Mouse (Mus musculus) urinary bladder, adult 2 months (tissue): ENCODE data around the gene Ddias. TPM values are rescaled to one million over a fixed set of nuclear protein-coding genes. Genes with fewer than 3 reads are reported as not detected.
"Not testable (repeated sequence)": the region's sequence is repeated elsewhere in the genome, so short reads cannot be mapped to it uniquely, and the experiment has no call there.

Experiments
- DNase-seq: peaks from one replicate; pipeline ENCODE4 v3.0.0; 2022; ENCODE audit warnings: low spot score
- polyA plus RNA-seq: library from polyadenylated mRNA; depleted of rRNA; stranded (reverse); fragments of >200 nt; gene quantifications from 2 replicates; pipeline ENCODE4 v1.2.3, GENCODE M21; 2012; rRNA removed

Ddias gene
- 0.66 and 0.77 TPM in 2 replicates for polyA plus RNA-seq

DNA sequence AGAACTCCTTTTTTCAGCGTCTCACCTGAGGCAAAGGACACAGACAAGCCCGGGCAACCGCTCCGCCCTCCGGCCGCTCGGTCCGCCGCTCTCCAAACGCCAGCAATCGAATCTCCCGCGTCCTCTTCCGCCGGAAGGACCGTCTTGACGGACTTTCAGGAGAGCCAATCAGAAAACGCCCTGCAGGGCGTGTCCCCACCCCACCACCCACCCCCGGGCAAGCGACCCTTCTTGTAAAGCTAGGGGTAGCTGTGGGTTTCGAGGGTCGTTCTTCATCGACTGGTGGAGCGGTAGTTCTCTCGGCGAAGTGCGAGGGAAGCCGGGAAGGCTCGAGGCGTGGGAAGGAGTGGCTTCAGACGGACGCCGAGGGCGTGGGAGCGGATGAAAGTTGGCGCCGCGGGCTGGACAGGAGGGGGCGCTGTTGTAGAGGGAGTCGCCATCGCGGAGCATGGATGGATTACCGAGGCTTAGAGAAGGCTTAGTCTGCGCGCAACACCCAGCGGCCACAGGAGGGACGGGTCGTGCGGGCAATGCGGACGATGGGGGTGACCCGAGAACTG, at the start of gene Ddias, which contains the start of gene Prcp:
Gene Ddias (minus strand): TSS at position 132 of the 560 bp plus-strand sequence.
Gene Prcp (plus strand): TSS at position 355 of the 560 bp plus-strand sequence.
- peak; percentile 96 for DNase-seq

GRCm38 (mm10) chr7:92920857-92921172, 46.8 kb upstream of the Ddias start:
- no peak for DNase-seq

DNA sequence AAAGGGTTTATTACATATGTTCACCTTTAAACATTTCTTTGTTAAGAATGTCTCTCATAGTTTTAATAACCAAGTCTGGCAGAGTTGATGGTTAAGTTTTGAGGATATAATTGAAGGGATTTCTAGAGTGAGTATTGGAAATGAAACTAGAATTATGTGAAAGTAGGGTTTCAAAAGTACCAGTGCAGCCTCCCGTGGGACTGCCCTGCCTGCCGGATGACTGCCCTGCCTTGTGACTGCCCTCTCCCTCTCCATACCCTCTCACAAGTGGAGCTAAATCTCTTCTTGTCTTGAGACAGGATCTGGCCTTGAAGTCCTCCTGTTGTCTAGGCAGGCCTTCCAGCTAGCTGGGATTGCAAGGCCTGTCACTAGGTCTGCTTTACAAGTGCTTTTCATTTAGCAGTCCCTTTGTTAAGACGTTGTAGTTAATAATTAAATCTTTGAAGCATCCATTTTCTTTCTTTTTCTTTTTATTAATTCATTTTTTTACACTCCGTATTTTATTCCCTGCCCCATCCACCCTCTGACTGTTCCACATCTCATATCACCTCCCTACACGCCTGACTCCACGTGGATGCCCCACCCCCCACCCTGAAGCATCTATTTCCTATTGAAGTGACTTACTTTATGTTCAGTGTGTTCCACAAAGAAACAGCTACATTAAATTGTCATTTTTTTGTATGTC, 46.3 kb upstream of the Ddias start:
- DNase-seq = no peak

DNA sequence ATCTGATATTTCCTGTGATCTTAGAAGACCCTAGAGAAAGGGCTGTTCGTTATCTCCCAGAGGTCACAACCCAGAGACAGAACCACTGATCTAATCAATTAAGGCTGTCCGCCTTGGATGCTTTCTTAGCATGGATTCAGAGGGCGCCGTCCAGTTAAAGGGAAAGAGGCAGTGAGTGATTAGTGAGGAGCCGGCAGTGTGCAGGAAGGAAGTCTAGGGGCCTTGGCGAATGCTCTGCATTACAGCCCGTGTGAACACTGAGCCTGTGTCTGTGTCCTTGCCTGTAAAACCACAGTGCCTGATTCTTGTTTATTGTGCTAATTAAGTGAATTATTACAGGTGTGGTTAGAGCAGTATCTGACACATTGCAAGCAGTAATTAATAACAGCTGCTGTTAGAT, 30.2 kb upstream of the Ddias start:
- DNase-seq = not testable (repeated sequence)

DNA sequence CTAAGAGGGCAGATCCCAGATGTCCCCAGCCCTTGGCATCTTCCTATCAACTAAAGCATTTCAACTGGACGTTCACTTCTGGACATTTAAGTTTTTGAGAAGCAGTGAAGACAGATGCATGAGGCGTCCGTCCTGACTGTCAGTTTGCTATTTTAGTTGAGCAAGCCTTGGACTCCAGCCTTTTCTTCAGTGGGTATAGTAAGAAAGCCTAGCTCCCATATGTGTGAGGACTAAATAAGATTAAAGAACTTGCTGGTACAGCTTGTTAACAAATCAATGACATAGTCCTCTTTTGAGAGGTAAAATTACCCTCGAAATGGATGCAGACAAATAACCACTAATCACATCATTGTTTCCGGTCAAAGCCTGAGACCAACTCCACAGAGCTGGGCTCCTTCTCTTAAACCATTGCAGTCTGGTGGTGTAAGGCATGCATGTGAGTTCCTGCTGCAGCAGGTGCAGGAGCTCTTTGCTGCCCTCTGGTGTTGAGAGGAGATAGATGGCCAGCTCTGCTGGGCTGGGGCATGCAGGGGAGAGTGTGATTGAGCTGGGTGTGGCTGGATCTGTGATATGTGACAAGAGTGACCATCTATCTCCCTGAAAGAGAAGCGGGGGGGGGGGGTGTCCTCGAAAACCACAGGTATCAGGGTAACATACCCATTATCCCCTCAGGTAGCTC, 29.5 kb upstream of the Ddias start:
- peak; percentile 29 for DNase-seq

DNA sequence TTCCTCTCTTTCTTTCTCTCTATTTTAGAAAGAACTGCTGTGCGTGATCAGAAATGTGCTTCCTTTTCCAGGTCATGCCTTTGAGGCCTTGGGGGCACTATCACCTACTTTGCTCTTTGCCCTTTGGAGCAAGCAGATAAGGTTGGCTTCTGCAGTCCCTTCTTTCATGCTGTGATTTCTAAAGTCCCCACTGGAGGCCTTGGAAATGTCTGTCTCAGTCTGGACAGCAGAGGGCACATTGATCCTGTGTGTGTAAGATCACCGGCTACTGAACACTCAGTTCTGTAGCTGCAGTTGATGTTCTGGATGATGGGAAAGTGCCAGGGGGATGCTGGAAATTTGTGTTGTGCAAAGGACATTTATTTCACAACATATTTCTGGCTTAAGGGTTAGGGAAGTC, 23.0 kb upstream of the Ddias start:
- DNase-seq = no peak

DNA sequence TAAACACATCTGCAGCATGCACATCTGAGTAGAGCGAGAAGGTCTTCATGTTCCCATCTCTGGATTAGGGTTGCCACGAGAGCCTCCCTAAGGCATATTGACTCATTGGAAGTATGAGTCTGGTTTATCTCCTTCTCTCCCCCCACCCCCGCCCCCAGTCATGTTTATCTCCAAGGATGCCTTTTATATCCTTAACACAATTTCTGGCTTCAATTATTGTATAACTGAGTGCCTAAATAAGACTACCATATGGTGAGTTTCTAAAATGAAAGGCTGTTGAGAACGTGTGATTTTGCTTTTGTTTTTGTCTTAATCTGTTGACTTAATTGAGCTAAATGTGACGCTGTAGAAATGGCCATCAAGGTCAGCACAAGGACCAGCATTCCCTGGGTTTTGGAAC, 22.0 kb upstream of the Ddias start:
- no peak for DNase-seq

- no peak for DNase-seq
Observed at GRCm38 (mm10) chr7:92893478-92893877, 19.4 kb upstream of the Ddias start.

DNA sequence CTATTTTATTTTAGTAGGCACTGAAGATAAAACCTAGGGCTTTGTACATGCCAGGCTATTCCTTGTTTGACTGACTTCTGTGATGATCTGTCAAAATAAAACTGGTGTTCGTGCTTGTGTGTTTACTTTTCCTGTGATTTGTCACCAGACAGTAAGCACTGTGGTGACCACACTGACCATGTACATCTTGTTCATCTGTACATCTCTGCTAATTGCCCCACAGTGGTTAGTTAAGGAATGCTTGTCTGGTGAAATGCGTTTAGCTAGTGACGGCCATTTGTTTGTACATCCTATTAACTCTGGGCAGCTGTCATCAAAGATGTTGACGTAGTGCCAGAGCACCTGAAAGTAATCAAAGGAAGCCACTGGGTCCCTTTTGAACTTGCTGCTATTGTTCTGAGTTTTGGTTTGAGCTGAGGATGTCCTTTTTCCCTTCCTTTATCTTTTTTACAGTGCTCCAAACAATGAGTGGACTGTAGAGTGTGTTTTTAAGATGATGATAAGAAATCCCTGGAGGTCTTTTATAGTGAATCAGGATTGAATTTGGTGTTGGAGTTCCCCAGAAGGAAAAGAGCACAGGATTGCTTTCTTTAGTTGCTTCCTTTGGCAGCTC, 16.7 kb upstream of the Ddias start:
- no peak for DNase-seq

DNA sequence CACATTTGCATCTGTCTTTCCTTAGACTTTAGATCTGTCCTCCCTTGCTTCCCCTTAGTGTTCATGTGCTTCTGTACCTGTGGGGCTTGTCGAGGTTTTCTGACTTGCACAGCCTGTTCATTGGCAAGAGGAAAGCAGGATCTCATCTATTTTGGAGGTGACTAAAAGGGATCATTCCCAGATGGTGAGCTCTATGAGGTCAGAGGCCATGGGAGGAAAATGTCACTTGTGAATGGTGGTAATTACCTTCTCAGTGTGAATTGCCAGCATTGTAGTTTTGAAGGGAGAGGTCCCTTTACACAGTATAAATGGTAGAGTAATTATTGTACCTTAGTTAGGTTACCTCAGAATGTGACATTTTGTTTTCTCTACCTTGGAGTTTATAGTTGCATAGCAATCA, 16.2 kb upstream of the Ddias start:
- DNase-seq = no peak

DNA sequence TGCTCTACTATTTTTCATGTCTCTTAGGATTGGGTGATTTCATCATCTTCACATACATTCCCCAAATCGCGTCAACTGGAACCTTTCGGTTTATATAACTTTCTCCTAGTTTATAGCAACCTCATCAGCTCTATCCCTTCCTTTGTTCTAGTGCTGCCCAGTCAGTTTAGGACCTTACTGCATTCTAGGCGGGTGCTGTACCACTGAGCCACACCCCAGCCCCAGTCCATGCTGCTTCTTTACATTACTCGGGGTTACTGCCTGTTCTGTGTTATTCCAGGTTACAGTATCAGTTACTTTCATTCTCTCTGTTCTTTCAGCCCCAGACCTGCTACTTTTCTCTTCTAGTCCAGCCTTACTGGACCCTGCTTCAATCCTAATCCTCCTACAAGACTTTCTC, 13.2 kb upstream of the Ddias start:
- no peak for DNase-seq

GRCm38 (mm10) chr7:92886801-92887200, 12.8 kb upstream of the Ddias start:
- no peak for DNase-seq

GRCm38 (mm10) chr7:92884998-92885660, 11.1 kb upstream of the Ddias start:
- no peak for DNase-seq

GRCm38 (mm10) chr7:92883850-92884716, 10.0 kb upstream of the Ddias start:
- no peak for DNase-seq

- no peak for DNase-seq
Observed at GRCm38 (mm10) chr7:92878575-92879285, 4.7 kb upstream of the Ddias start.

DNA sequence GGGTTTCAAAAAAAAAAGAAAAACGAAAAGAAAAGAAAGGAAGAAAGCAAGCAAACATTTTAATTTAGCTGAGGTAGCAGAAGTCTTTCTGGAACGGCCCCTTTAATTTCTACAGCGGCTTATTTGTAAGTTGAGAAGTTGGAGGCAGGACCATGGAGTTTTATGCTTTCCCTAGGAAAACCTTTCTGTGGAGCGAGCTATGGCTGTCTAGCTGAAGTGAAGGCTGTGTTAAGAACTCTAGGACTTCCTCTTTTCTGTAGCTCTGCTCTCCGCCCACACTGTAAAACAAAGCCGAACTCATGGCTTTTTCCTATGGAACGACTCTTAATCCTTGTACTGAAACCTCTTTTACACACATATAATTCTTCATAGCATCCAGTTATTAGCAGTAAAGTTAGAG, 2.5 kb upstream of the Ddias start:
- DNase-seq = no peak

GRCm38 (mm10) chr7:92876066-92876465, 2.0 kb upstream of the Ddias start:
- DNase-seq = no peak

DNA sequence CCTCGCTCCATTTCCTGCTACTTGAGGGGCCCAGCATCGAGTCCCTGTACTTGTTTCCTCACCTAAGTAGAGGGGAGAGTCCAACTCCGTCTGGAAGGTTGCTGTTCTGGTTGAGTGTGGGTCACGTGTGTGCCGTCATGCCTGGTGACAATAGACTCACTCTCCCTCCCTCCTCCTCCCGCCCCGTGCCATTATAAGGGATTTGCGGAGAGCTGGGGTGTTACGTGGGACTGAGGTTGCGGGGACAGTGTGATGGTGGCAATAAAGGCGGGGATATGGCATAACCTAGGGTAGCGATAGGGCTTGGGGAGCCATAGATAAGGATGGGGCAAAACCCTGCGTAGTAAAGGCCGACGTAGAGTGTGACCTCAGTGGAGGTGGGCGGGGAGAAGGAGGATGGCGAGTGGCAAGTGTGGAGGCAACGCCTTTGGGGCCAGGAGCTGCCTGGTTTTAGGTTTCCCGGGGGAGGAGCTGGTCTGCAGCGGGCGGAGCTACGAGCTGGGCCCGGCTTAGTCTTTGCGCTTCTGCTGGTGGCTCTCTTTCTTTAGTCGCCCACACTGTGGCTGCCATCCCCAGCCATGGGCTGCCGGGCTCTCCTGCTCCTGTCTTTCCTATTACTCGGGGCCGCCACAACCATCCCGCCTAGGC, 838 bp upstream of the Ddias start:
- peak; percentile 72 for DNase-seq

DNA sequence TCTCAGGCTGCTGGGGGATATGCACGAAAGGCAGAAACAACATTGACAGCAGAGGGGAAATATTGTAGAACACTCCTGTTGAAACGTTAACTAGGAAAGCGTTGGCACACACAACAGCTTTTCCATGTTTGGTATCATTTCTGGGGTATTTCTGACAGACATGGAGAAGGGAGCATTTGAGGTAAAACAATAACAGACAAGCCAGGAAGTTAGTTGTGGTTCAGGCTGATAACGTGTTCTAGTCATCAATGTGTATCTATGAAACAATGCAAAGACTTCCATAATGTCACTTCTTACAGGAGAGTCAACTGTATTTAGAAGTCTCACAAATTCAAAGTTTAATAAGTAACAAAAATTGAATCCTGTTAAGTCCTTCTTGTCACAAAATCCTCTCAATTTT, 2.5 kb downstream of the Ddias start:
- no peak for DNase-seq

DNA sequence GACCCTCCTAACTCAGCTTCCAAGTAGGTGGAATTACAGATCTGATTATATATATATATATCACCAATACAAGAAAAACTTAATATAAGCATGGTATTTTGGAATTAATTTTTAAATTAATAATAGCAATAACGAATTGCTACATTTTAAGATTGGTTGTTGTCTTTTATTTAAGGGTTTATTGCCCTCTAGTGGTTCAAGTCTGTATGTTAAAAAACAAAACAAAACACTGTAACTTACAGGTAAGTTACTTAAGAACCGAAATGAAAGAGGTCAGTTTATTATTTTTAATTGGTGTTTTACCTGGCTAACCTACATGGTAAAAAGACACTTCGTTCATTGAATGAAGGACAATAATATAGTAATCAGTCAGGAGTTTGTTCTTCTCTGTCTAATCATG, 3.9 kb downstream of the Ddias start:
- DNase-seq = no peak
